Mouse (Mus musculus) stomach, embryonic 15.5 days (tissue): ENCODE results near the gene Tmem44. TPM values are rescaled to one million over a fixed set of nuclear protein-coding genes. Genes with fewer than 3 reads are reported as not detected.
A peak's percentile ranks its signal among the peaks of the same experiment; 100 is the strongest.

Source experiments
- ATAC-seq: fragments of 200-750 bp; cut with Nextera tagmentation; 2 replicates; pipeline ENCODE4 v1.8.0; 2017; ENCODE audit warnings: low read depth, moderate number of reproducible peaks, moderate TSS enrichment; ENCODE audit not compliant: insufficient read depth, low FRiP score
- H3K27ac ChIP-seq: fragments of 300-500 bp; sonication (generic); 2 replicates; pipeline ENCODE4 v1.5.1; 2015; ENCODE audit warnings: mild to moderate bottlenecking, inconsistent platforms
- H3K27me3 ChIP-seq: fragments of 300-500 bp; sonication (generic); replicated peaks from 2 replicates; pipeline ENCODE4 v1.6.1; 2015; ENCODE audit warnings: inconsistent platforms
- H3K36me3 ChIP-seq: fragments of 300-500 bp; sonication (generic); 2 replicates; pipeline ENCODE4 v1.6.1; 2015; ENCODE audit warnings: inconsistent platforms
- H3K4me1 ChIP-seq: fragments of 300-500 bp; sonication (generic); 2 replicates; pipeline ENCODE4 v1.6.1; 2015; ENCODE audit warnings: inconsistent platforms
- H3K4me2 ChIP-seq: fragments of 300-500 bp; sonication (generic); 2 replicates; pipeline ENCODE4 v1.6.1; 2015; ENCODE audit warnings: mild to moderate bottlenecking, inconsistent platforms
- H3K4me3 ChIP-seq: fragments of 300-500 bp; sonication (generic); replicated peaks from 2 replicates; pipeline ENCODE4 v1.5.1; 2015; ENCODE audit warnings: inconsistent platforms
- H3K9ac ChIP-seq: fragments of 300-500 bp; sonication (generic); 2 replicates; pipeline ENCODE4 v1.6.1; 2015; ENCODE audit warnings: inconsistent platforms
- H3K9me3 ChIP-seq: fragments of 300-500 bp; sonication (generic); 2 replicates; pipeline ENCODE4 v1.6.1; 2016; ENCODE audit warnings: inconsistent platforms
- WGBS: fragments of 180-500 bp; shearing (Covaris S2); methylation state at CpG from one replicate; pipeline ENCODE4 v1.1.7; 2015; 5-methylcytosine and 5-hydroxymethylcytosine counted together
- polyA plus RNA-seq: library from polyadenylated mRNA; unstranded; fragments of >200 nt; fragmentation: Nextera tagmentation; extraction: Ambion mirVana; gene quantifications from 2 replicates; pipeline ENCODE4 v1.2.1, GENCODE M21; 2015

Gene Tmem44
- polyA plus RNA-seq, 1 experiment from 2014 or later = 11.7 TPM

DNA sequence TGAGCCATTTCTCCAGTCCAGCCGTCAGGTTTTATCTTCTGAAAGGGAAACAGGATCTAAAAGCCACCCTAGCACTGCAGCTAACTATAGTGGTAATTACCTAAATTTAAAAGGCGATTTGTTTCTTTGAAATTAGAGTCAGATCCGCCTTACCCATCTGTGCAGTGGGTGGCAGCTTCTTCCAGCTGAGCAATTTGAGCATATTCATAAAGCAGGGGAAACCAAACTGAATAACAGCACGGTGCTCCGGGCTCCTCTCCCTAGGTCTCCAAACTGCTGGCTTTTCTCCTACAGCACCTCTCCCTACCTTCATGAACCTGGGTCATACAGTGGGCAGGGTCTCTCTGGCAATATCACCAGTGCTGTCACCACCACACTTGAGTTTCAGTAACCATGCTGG lies 2.4 kb downstream of the Tmem44 start:
- Histone ChIP-seq H3K9me3 (no peaks in the 10 kb centered on the region), H3K4me2 (no peak overlapping the region), H3K27me3 (no peaks in the 10 kb centered on the region), H3K4me3 (no peak overlapping the region), H3K27ac (no peak overlapping the region), H3K36me3 (no peaks in the 10 kb centered on the region), H3K9ac (no peak overlapping the region), H3K4me1 (peaks cover 8% of the 10 kb centered on the region; the same call in 1 of the 2 replicates)
- ATAC-seq = no peak
- WGBS = 93% methylated on average over 5 of the region's 5 CpGs

DNA sequence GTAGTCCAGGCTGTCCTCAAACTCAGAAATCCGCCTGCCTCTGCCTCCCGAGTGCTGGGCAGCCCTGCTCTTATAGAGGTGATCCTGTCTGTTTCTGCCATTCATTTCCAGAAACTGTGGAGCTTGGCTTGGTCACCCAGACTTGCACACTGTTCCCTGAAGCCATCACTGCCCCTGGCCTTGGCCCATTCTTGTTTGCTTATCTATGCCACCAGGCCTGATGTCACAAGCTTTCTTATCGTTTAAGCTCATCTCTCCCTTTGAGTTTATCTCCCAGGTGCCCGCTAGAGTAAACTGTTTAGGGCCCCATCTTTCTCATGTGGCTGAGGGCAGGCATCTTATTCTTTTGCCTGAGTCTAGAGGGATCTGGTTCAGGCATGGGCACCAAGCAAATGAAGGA lies 5.9 kb downstream of the Tmem44 start:
- Histone ChIP-seq H3K27me3 (no peaks in the 10 kb centered on the region), H3K27ac (no peak overlapping the region), H3K4me1 (no peaks in the 10 kb centered on the region), H3K4me3 (no peak overlapping the region), H3K4me2 (no peak overlapping the region), H3K9me3 (no peaks in the 10 kb centered on the region), H3K36me3 (no peaks in the 10 kb centered on the region), H3K9ac (no peak overlapping the region)
- no peak for ATAC-seq
- WGBS = 82% methylated on average over 4 of the region's 4 CpGs

DNA sequence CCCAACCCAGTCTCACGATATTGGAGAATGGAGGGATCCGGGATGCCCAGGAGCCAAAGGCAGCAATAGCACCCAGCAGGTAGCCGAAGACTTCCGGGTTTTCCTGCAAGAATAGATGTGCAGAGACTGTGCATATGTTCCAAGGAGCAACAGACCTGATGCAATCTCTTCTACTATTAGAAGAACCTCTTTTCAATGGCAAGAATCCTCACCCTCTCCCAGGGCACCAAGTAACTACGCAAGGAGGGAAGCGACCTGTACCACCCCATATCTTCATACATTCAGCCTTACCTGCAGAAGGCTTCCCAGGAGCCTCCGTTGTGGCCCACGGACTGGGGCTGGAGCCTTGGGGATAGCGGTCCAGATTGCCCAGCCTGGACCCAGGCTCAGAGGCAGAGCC lies 7.3 kb downstream of the Tmem44 start:
- no peaks in the 10 kb centered on the region for H3K9me3 ChIP-seq
- H3K4me2 ChIP-seq = no peak overlapping the region
- H3K4me1 ChIP-seq = no peaks in the 10 kb centered on the region
- no peak overlapping the region for H3K27ac ChIP-seq
- H3K4me3 ChIP-seq = no peak overlapping the region
- ATAC-seq = no peak
- 90% methylated on average over 9 of the region's 9 CpGs for WGBS
- H3K27me3 ChIP-seq = no peaks in the 10 kb centered on the region
- no peaks in the 10 kb centered on the region for H3K36me3 ChIP-seq
- no peak overlapping the region for H3K9ac ChIP-seq

DNA sequence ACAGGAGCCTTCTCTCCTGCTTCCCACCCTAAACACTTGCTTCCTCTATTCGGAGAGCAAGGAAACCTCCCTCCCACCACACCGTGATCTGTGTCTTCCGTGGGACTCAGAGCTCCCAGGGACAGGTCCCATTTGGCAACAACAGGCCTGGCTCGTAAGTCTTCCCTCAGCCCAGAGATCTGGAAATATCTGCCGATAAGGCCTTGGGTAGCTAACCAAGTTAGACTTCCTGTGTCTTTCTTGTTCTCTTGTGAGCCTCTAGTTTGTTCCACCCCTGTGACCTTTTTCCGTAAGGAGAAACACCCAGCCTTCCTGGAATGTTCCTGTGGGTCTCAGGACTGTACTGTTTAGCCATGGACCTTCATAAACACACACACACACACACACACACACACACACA lies 7.8 kb downstream of the Tmem44 start:
- ATAC-seq = no peak
- no peaks in the 10 kb centered on the region for H3K27me3 ChIP-seq
- no peaks in the 10 kb centered on the region for H3K4me1 ChIP-seq

DNA sequence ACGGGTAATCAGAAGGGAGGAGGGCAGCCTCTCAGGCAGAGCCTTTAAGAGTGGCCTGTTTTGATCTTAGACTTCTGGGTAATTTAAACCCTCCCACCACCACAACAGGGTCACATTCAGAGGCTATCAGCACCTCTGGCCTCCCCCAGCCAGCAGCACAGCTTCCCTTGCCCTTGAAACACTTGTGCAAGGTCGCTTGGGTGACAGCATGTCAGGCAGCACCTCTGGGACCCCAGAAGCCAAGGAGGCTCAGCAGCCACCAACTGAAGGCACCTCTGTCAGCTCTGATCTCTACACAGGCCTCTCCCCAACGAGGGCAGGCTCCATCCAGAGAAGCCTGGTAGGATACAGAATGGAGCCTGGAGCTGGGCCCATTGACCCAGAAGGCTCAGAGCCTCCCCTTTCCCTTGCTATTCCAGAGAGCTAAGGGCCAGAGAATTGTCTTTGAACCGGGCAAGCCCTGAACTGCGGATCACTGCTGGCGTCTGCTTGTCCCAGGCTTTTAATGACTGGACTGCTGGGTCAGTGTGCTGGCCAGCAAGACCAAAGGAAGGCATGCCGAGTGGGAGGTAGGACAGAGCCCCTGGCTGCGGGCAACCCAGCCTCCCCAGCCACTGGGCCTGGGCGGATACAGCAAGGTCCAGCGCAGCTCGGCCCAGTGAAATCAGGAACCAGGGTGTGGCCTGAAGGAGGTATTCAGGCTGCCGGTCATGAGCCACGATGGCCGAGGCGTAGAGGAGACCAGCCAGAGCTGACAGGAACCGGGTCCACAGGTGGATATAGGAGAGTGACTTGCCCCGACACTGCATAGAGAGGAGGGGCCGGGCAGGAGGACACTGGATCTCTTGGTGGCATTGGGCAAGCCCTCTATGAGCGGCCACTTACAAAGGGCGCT lies 10.3 kb downstream of the Tmem44 start:
- 0 out of 2 replicates have a peak overlapping the region, but pooled peaks have one; percentile 17 for H3K4me2 ChIP-seq
- peaks cover 3% of the 10 kb centered on the region; the same call in 1 of the 2 replicates for H3K4me1 ChIP-seq
- H3K36me3 ChIP-seq = no peaks in the 10 kb centered on the region
- 68% methylated on average over 20 of the region's 20 CpGs for WGBS
- no peak overlapping the region for H3K27ac ChIP-seq
- H3K27me3 ChIP-seq = no peaks in the 10 kb centered on the region
- ATAC-seq = no peak
- no peak overlapping the region for H3K4me3 ChIP-seq
- H3K9ac ChIP-seq = no peak overlapping the region
- H3K9me3 ChIP-seq = no peaks in the 10 kb centered on the region

More for the DNA sequence above, 7.8 kb downstream of the Tmem44 start:
- no peak overlapping the region for H3K9ac ChIP-seq
- 75% methylated on average over 6 of the region's 6 CpGs for WGBS
- no peak overlapping the region for H3K4me3 ChIP-seq
- H3K36me3 ChIP-seq = no peaks in the 10 kb centered on the region
- H3K27ac ChIP-seq = no peak overlapping the region
- no peaks in the 10 kb centered on the region for H3K9me3 ChIP-seq
- no peak overlapping the region for H3K4me2 ChIP-seq

DNA sequence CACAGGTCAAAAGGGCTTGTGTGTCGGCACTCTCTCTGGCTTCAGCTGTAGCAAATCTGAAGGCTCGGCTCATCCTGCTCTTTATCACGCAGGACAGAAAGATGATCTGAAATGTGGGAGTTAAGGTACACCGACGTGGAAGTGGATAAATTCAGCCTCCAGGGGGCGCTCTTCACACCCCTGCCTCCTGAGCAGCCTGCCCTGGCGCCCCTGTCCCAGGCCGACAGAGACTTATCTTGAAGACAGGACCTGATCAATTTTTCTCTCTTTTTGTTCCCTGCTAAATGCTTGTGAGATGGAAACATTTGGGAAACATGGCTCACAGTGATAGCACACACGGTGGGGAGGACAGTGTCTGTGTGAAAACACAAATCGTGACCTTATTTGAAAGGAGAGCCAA lies 11.2 kb downstream of the Tmem44 start:
- no peak overlapping the region for H3K27ac ChIP-seq
- H3K36me3 ChIP-seq = no peaks in the 10 kb centered on the region
- H3K9ac ChIP-seq = no peak overlapping the region
- no peaks in the 10 kb centered on the region for H3K27me3 ChIP-seq
- no peak for ATAC-seq
- H3K4me1 ChIP-seq = peaks cover 3% of the 10 kb centered on the region; the same call in 1 of the 2 replicates
- no peak overlapping the region for H3K4me2 ChIP-seq
- no peaks in the 10 kb centered on the region for H3K9me3 ChIP-seq
- H3K4me3 ChIP-seq = no peak overlapping the region
- 29% methylated on average over 10 of the region's 10 CpGs for WGBS

DNA sequence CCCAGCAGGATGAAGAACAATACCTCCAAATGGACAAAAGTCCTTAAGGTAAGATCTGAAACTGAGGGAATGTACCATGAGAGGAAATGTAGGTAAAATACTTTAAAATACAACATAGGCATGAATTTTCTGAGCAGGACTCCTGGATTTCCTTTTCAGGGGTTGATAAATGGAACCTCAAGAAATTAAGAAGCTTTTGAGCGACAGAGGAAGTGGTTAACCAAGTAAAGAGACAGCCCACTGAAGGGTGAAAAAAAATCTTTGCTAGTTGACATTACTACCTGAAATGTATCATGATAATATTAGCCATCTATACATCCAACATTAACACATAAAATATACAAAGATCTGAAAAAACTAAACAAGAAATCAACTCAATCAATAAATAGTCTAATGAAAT lies 15.6 kb downstream of the Tmem44 start:
- Histone ChIP-seq H3K27me3 (no peaks in the 10 kb centered on the region), H3K27ac (no peak overlapping the region), H3K4me3 (no peak overlapping the region), H3K9me3 (no peaks in the 10 kb centered on the region), H3K4me2 (no peak overlapping the region), H3K4me1 (peaks cover 3% of the 10 kb centered on the region; the same call in 1 of the 2 replicates), H3K9ac (no peak overlapping the region), H3K36me3 (no peaks in the 10 kb centered on the region)
- no peak for ATAC-seq
- WGBS = 81% methylated on average over 1 of the region's 1 CpGs

DNA sequence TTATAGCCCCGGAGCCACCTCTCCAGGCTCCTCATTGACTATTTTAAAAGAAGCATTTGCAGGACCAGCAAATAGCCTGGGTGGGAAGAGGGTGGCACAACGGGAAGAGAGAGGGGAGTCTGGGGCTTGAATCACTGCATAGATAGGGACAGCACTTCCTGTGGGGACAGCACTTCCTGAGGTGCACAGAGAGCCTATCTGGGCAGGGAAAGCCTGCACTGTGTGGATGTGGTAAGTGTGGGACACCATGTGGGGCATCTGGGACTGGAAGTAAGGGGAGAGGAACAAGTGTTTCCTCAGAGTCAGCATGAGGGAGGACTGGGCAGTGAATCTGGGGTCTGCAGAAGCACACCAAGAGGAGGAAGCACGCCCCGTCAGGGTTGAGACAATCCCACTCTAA lies 17.1 kb downstream of the Tmem44 start:
- peaks cover 3% of the 10 kb centered on the region; the same call in 1 of the 2 replicates for H3K4me1 ChIP-seq
- H3K27ac ChIP-seq = no peak overlapping the region
- H3K36me3 ChIP-seq = 0 out of 2 replicates have a peak, but pooled peaks cover 3% of the 10 kb centered on the region
- no peaks in the 10 kb centered on the region for H3K9me3 ChIP-seq
- no peak overlapping the region for H3K9ac ChIP-seq
- WGBS = 60% methylated on average over 4 of the region's 4 CpGs
- ATAC-seq = no peak
- H3K4me2 ChIP-seq = no peak overlapping the region
- no peak overlapping the region for H3K4me3 ChIP-seq
- H3K27me3 ChIP-seq = no peaks in the 10 kb centered on the region

DNA sequence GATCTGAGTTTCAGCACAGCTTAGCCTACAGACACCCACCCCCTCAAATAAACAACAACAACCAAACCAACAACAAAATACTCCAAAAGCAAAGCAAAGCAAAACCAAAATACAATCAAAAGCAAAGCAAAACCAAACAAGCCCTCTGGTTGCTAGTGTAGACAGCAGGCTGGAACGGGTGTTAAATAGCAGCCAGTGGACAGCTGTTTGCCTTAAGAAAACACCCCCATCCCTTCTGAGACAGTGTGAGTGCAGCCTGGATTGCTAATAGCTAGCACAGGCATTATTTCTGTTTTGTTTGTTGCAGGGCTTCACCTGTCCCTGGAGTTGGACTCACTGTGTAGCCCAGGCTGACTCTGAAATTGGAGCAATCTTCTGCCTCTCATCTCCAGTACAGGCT lies 17.7 kb downstream of the Tmem44 start:
- no peak for ATAC-seq
- 42% methylated on average over 1 of the region's 1 CpGs for WGBS
- H3K27ac ChIP-seq = no peak overlapping the region

DNA sequence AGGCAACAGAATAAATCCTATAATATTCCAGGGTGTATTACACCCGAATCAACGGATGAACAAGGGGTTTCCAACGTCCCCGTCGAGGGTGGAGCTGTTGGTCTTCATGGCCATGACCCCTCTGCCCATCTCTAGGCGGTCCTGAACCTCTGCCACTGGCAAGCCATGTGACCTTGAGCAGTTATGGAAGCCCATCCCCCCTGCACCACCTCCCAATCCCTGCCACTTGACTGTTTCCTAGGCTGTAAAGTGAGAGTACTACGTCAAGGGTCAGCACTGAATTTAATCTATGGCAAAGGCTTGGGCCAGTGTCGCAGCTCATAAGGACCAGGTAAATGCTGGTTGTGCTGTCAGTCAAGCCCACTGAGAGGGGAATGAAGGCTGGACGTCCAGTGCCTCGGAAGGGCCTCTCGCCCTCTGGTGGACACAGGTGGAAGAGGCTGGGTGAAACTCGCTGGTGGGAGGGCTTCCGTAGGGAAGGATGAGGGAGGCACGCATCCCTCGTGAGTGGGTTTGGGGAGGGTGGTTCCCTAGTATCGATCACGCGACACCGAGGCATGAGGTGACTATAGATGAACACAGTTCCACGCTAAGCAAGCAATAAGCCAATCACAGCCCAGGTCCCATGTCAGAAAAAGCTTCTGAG lies 18.8 kb downstream of the Tmem44 start:
- Histone ChIP-seq H3K27me3 (no peaks in the 10 kb centered on the region), H3K4me2 (no peak overlapping the region; the same call in 1 of the 2 replicates), H3K4me3 (no peak overlapping the region), H3K27ac (no peak overlapping the region), H3K9ac (no peak overlapping the region), H3K36me3 (0 out of 2 replicates have a peak, but pooled peaks cover 3% of the 10 kb centered on the region), H3K4me1 (peaks cover 3% of the 10 kb centered on the region; the same call in 1 of the 2 replicates), H3K9me3 (no peaks in the 10 kb centered on the region)
- no peak for ATAC-seq
- 35% methylated on average over 20 of the region's 20 CpGs for WGBS

More for the DNA sequence above, 17.7 kb downstream of the Tmem44 start:
- Histone ChIP-seq H3K4me3 (no peak overlapping the region), H3K9ac (no peak overlapping the region), H3K27me3 (no peaks in the 10 kb centered on the region), H3K4me2 (no peak overlapping the region), H3K36me3 (0 out of 2 replicates have a peak, but pooled peaks cover 3% of the 10 kb centered on the region), H3K9me3 (no peaks in the 10 kb centered on the region), H3K4me1 (peaks cover 3% of the 10 kb centered on the region; the same call in 1 of the 2 replicates)

DNA sequence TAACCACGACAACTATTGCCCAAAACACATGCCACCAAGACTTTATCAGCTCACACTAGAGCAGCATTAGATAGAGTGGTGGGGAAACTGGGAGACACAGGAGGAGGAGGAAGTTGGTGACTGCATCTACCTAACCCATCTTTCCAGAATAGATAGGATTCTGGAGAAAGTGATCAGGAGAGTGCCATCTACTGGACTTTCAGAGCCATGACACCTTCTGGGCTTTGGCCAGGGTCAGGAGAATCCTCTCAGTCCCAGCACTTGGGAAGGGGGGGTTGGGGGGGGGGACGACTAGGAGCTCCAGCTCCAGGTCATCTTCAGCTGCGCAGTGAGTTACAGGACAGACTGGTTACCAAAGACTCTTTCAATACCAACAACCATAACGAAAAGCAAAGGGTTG lies 19.8 kb downstream of the Tmem44 start:
- 0 out of 2 replicates have a peak, but pooled peaks cover 3% of the 10 kb centered on the region for H3K36me3 ChIP-seq
- no peak overlapping the region for H3K27ac ChIP-seq
- no peaks in the 10 kb centered on the region for H3K27me3 ChIP-seq
- no peaks in the 10 kb centered on the region for H3K4me1 ChIP-seq
- H3K4me3 ChIP-seq = no peak overlapping the region
- no peak overlapping the region for H3K9ac ChIP-seq
- no peaks in the 10 kb centered on the region for H3K9me3 ChIP-seq
- WGBS = 56% methylated on average over 4 of the region's 4 CpGs
- ATAC-seq = no peak
- H3K4me2 ChIP-seq = no peak overlapping the region

DNA sequence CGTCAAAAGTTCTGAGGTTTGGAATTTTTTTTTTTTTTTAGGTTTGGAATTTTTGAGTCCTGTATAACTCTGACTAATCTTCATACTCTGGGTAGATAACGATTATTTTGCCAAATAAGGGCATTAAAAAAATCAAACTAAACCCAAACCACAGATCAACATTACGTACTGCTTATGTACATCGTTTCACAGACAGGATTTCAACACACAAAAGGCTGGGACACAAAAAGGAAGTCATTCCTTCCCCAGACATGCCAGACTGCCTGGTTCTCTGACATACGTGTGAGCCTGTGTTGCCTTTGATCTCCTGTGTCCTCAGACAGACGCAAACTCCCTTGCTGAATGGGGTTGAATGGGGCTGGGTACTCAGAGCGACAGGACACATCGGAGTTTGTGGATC lies 22.3 kb downstream of the Tmem44 start:
- 78% methylated on average over 8 of the region's 8 CpGs for WGBS
- no peak overlapping the region for H3K4me3 ChIP-seq
- H3K4me2 ChIP-seq = no peak overlapping the region
- no peaks in the 10 kb centered on the region for H3K9me3 ChIP-seq
- no peak for ATAC-seq
- H3K4me1 ChIP-seq = no peaks in the 10 kb centered on the region
- no peak overlapping the region for H3K27ac ChIP-seq
- no peaks in the 10 kb centered on the region for H3K27me3 ChIP-seq
- H3K36me3 ChIP-seq = 0 out of 2 replicates have a peak, but pooled peaks cover 3% of the 10 kb centered on the region
- H3K9ac ChIP-seq = no peak overlapping the region
